Mouse (Mus musculus) spleen, adult 12 weeks (tissue): Measurements from ENCODE around the gene Als2cr12.
"Not testable (repeated sequence)": the region's sequence is repeated elsewhere in the genome, so short reads cannot be mapped to it uniquely, and the experiment has no call there.

Experiments used
- DNase-seq: peaks from one replicate; pipeline ENCODE4 v3.0.0; 2022; ENCODE audit warnings: low spot score

Gene Als2cr12

GRCm38 (mm10) chr1:58695810-58696209, at the start of gene Als2cr12:
Gene Als2cr12 (minus strand): TSS chr1:58695989.
- DNase-seq: not testable (repeated sequence)

GRCm38 (mm10) chr1:58744645-58745044, 48.9 kb upstream of the Als2cr12 start:
- no peak for DNase-seq

GRCm38 (mm10) chr1:58743252-58743651, 47.5 kb upstream of the Als2cr12 start:
- DNase-seq: no peak

DNA sequence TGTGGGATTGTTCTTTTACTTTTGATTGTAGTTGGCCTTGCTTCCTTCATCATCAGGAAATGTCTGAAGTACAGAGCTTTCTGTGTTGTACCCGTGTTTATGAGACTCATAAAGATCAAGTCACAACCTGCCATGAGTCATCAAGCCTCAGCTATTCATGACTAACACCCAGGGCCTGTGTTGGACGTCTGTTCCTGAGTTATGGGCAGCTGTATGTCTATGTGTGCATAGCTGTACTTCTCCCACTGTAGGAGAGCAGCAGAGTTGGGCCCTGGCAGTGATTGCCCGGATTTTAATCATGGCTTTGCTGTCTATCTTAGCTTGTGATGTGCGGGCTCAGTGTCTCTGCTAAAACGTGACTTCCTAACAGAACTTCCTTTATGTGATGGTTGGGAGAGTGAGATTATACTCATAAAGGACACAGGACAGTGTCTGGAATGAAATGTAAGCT, 46.8 kb upstream of the Als2cr12 start:
- DNase-seq: no peak

DNA sequence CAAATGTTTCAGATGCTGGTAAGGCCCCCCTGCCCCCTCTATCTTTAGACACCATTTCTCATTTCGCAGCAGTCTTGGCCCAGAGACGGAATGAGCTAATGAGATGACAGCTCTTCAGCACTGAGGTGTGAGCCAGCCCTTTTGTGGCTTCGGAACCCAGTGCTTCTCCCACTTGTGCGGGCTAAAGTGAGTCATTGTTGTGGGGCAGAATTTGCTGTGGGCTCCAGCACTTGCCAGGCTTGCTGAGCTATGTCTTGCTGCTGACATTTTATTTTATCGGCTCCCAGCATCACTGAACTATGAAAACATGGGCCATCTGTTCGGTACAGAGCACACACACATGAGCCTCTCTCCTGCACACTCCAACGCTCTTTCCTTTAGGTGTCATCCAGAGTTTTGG, 43.7 kb upstream of the Als2cr12 start:
- DNase-seq: no peak

- DNase-seq: no peak
Measured at GRCm38 (mm10) chr1:58736968-58737367, 41.2 kb upstream of the Als2cr12 start.

GRCm38 (mm10) chr1:58735962-58736361, 40.2 kb upstream of the Als2cr12 start:
- no peak for DNase-seq

GRCm38 (mm10) chr1:58734043-58734920, 38.5 kb upstream of the Als2cr12 start:
- DNase-seq: no peak

- no peak for DNase-seq
Measured at GRCm38 (mm10) chr1:58733636-58734035, 37.8 kb upstream of the Als2cr12 start.

DNA sequence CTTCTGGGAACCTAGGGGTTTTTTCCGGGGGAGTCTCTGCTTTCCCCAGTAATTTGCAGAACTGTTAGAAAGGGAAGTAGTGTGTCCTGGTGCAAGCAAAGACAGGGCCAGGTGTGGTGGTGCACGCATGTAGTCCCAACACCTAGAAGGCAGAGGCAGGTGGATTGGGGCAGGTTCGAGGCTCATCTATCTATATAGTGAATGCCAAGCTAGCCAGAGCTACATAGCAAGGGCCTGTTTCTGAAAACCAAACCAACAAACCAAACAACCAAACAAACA, 32.7 kb upstream of the Als2cr12 start:
- DNase-seq: no peak

DNA sequence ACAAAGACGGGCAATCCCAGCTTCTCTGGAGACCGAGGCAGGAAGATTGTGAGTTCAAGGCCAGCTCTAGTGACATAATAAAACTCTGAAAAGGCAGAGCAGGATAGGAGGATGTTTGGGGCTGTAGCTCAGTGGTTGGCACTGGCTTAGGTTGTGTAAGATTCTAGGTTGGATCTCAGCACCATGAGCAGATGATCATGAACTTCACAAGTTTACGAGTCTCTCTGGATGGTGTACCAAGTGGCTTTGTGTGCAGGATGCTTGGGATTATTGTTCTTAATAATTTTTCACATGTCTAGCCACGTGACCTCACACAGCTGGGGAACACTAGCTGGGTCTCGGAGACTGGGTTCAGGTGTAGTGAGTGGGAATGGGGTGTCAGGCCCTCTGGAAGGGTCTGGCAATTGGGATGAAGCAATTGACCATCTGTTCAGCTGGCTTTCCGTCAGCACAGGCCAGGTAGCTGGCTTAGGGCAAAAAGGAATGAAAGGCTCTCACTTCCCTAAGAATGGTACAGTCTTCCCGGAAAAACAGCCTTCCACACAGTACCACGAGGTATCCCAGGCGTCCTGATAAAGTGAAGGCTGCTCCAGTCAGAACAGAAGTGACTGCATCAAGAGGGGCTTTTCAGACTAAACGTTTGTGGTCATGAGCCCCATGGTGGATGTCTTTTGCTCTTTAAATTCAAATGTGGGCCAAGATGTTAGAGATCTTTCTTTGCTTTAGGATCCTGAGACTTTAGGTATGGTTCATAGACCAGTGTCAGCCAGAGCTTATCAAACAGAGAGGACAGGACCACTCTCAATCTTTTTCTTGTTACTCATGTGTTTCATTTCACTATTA, 32.2 kb upstream of the Als2cr12 start:
- DNase-seq: no peak

GRCm38 (mm10) chr1:58727019-58727746, 31.4 kb upstream of the Als2cr12 start:
- DNase-seq: no peak

- DNase-seq: no peak
Measured at GRCm38 (mm10) chr1:58725767-58726166, 30.0 kb upstream of the Als2cr12 start.

DNA sequence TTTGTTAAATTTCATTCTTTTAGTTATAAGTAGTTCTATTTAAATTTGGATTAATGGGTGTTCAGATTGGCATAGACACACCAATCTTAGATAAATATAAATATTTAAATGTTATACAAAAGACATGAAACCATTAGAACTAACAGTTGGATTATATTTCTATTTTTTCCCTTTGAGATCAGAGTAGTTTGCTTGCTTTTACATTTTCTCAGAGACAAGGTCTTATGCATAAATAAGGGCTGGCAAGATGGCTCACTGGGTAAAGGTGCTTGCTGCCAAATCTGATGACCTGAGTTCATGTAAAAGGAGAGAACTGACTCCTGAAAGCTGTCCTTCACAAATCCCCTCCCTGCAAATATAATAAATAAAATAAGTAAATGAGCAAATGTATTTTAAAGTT, 29.3 kb upstream of the Als2cr12 start:
- DNase-seq: no peak

- DNase-seq: no peak
Measured at GRCm38 (mm10) chr1:58724533-58724932, 28.7 kb upstream of the Als2cr12 start.

DNA sequence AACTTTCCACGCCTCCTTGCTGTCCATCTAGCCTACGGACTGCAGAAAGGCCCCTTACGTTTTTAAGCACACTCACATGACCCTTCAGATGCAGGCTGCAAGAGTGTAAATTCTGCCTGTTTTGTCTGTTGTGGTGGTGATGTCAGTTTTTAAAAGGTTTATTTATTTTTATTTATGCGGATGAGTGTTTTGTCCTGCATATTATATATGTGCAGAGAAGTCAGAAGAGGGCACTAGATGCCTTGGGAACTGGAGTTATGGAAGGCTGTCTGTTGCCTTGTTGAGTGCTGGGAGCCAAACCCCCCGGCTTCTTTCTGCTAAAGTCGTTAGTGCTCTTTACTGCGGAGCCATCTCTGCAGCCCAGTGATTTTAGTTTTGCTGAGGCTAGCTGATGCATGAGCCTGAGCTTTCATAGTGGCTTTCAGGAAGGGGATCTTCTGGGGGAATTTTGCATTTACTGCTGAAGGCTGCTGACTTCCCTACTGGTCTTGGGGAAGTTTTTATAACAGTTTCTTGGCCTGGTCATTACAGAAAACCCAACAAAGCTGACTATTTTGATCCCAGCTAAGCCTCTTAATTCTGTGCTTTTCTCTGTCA, 28.1 kb upstream of the Als2cr12 start:
- no peak for DNase-seq

- DNase-seq: no peak
Measured at GRCm38 (mm10) chr1:58723062-58723808, 27.4 kb upstream of the Als2cr12 start.

DNA sequence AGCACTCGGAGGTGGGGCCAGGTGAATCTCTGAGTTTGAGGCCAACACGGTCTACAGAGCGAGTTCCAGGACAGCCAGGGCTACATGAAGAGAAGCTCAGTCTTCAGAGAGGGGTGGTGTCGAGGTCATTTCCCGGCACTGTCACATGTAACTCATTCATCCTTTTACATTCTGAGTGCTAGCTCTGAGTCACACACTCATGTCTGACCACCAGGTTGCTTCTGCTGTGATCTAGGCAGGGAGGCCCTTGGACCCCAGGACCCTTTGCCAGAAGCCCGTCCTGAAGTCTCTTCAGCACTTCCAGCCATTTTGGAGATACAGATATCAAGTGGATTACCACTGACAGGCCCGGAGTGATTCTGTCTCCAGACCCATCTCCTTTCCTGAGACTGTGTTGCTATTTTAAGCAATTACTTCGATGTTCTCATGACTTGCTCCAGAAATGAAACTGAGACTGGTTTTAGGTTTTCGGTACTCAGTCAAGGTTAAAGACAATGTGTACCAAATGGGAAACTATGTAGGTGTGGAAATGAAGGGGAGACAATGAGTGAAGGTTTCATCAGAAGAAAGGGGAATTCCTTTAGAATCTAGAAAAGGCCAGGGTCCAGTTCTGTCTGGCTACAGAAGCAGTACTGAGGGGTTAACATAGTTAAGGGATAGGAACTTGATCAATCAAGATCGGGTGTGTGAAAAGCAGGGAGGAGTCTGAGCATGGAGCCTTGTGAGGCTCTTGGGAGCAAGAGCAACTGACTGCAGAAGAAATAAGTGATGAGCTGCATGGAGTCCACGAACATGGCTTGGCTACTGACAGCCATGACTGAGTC, 26.5 kb upstream of the Als2cr12 start:
- DNase-seq: no peak

DNA sequence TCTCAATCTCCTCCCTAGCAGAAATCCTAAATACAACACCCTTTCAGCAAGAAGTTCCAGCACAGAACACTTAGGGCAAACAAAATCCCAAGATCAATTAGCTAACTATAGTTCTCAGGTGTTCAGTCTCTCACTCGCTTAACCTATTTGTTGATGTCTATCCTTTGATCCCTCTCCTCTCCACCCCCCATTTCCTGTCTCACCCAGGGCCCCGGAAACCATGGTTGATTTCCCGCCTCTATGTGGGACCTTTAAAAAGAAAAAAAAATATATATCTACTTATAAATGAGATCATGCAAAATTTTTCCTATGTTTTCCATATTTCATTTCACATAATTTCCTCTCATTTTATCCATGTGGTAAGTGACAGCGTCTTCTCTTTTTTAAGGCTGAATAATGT, 25.2 kb upstream of the Als2cr12 start:
- no peak for DNase-seq

GRCm38 (mm10) chr1:58720090-58720489, 24.3 kb upstream of the Als2cr12 start:
- DNase-seq: no peak
